Mouse (Mus musculus) erythroblast, embryonic 14.5 days (primary cell): ENCODE data around the gene Trpm4.

Source experiments
- GATA1 ChIP-seq: IDR thresholded peaks from 2 replicates; pipeline ENCODE4 v1.6.1; 2012; ENCODE audit warnings: low read length, inconsistent platforms, mixed read lengths
- TAL1 ChIP-seq: IDR thresholded peaks from 3 replicates; pipeline ENCODE4 v1.6.1; 2012; ENCODE audit warnings: low read length, inconsistent platforms, mixed read lengths

DNA sequence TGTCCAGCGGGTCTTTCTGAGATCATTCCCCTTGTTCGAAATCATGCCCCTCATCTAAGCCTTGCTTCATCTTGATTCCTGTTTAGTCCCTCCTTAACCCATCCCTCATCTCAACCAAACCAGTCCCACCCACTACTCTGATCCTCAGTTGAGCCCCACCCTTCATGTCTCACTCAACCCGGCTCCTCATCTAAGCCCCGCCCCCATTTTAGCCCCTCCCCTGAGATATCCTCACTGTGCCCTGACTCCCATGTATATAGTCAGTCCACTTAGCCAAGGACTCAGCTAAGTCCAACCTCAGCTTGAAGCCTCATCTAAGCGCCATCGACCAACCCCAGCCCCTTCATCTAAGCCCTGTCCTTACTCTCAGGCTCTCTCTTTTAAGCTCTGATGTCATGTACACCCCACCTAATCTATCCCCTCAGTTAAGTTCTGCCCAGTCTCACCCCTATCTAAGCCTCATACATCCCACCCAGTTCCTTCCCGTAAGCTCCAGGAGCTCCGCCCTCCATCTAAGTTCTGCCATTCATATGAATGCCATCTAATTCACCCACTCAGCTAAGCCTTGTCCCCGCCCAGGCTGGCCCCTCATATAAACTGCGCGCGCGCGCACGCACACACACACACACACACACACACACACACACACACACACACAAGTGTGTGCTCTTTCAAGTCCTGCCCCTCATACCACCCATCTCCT is 21.9 kb upstream of the Trpm4 start:
- no peak for TF ChIP-seq GATA1
- TF ChIP-seq TAL1, result no peak
